Mouse (Mus musculus) embryonic fibroblast, embryonic 13.5 days (primary cell): ENCODE results near the gene Araf.

Experiments
- CTCF ChIP-seq: IDR thresholded peaks from 2 replicates; pipeline ENCODE4 v1.5.1; 2011; ENCODE audit warnings: mild to moderate bottlenecking, control low read depth, low read length, moderate library complexity, borderline replicate concordance; ENCODE audit not compliant: insufficient read depth
- POLR2A ChIP-seq: IDR thresholded peaks from 2 replicates; pipeline ENCODE4 v1.6.1; 2011; ENCODE audit warnings: low read depth, mild to moderate bottlenecking, control low read depth, low read length, moderate library complexity

- no peak for TF ChIP-seq CTCF
- no peak for TF ChIP-seq POLR2A
These were observed 77.6 kb downstream of the Araf start for GRCm38 (mm10) chrX:20875241-20875640.
